Mouse (Mus musculus) G1E (cell line): ENCODE data around the gene Gm13279. TPM values are rescaled to one million over a fixed set of nuclear protein-coding genes. Genes with fewer than 3 reads are reported as not detected.
"Not testable (repeated sequence)": the region's sequence is repeated elsewhere in the genome, so short reads cannot be mapped to it uniquely, and the experiment has no call there.

ENCODE experiments used
- ATAC-seq: 2 replicates; pipeline ENCODE4 v1.8.0; 2016; ENCODE audit warnings: mild to moderate bottlenecking; ENCODE audit not compliant: insufficient number of reproducible peaks, poor library complexity, low FRiP score, severe bottlenecking; ENCODE audit errors: extremely low read depth
- DNase-seq: peaks from one replicate; pipeline ENCODE4 v3.0.0; 2012; ENCODE audit warnings: low spot score
- H3K27me3 ChIP-seq: 2 replicates; pipeline ENCODE4 v1.6.1; 2012; ENCODE audit warnings: mild to moderate bottlenecking, low read length, inconsistent platforms; ENCODE audit not compliant: insufficient read depth
- H3K36me3 ChIP-seq: replicated peaks from 2 replicates; pipeline ENCODE3; 2012; ENCODE audit warnings: mild to moderate bottlenecking, inconsistent platforms
- H3K4me1 ChIP-seq: 2 replicates; pipeline ENCODE4 v1.6.1; 2012; ENCODE audit warnings: low read depth, low read length, inconsistent platforms, mixed read lengths; ENCODE audit not compliant: insufficient read depth
- H3K4me3 ChIP-seq: 2 replicates; pipeline ENCODE4 v1.5.1; 2012; ENCODE audit warnings: low read depth, mild to moderate bottlenecking, inconsistent platforms, low read length, moderate library complexity, mixed read lengths
- H3K9me3 ChIP-seq: replicated peaks from 2 replicates; pipeline ENCODE4 v1.6.1; 2012; ENCODE audit warnings: inconsistent platforms
- polyA plus RNA-seq: library from polyadenylated mRNA; stranded (reverse); fragments of >175 nt; gene quantifications from 2 replicates; pipeline ENCODE4 v1.2.3, GENCODE M21; 2012
- total RNA-seq, 2 experiments: library from RNA; stranded (forward) in 1 of 2; stranded (reverse) in 1 of 2; fragments of 200-1000 nt in 1 of 2; fragments of >200 nt in 1 of 2; fragmentation: Nextera tagmentation in 1 of 2; gene quantifications; 2 replicates each; pipeline ENCODE4 v1.2.3; 2014 to 2017

Gm13279 gene
- total and polyA plus RNA-seq, 3 experiments = not detected

DNA sequence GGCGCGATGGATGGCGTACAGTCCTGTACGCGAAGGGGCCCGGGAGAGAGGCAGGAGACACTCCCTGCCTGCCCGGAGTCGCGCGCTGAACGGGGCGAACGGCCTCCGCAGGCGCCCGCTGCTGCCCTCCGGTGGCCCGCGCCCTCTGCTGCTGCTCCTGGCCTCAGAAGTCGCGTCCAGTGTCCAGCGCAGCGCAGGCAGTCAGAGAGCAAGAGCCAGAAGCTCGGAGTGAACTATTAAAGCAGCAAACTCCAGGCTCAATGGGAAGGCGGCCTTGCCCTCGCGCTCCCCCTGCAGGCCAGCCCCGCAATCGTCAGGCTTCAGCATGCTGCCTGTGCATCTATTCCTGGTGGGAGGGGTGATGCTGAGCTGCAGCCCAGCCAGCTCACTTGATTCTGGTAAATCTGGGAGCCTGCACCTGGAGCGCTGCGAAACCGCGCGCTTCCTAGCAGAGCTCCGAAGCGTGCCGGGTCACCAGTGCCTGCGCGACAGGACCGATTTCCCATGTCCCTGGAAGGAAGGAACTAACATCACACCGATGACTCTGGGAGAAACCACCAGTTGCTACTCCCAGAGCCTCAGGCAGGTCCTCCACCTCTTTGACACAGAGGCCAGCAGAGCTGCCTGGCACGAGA lies 33.7 kb upstream of the Gm13279 start:
- H3K36me3 ChIP-seq, ATAC-seq, H3K4me1 ChIP-seq, H3K27me3 ChIP-seq, H3K9me3 ChIP-seq, DNase-seq, H3K4me3 ChIP-seq: not testable (repeated sequence)

DNA sequence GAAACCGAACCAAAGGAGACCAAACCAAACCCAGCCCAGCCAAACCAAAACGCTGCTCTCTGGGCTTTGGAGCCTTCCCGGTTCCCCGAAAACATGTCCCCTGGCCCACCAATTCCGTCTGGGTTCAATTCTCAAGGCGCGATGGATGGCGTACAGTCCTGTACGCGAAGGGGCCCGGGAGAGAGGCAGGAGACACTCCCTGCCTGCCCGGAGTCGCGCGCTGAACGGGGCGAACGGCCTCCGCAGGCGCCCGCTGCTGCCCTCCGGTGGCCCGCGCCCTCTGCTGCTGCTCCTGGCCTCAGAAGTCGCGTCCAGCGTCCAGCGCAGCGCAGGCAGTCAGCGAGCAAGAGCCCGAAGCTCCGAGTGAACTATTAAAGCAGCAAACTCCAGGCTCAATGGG lies 23.7 kb upstream of the Gm13279 start, which contains the start of gene Gm13290:
Gene Gm13290, plus strand, starts transcription at position 301 of the 400 bp plus-strand sequence.
- not testable (repeated sequence) for H3K27me3 ChIP-seq, H3K36me3 ChIP-seq, ATAC-seq, DNase-seq, H3K4me3 ChIP-seq, H3K9me3 ChIP-seq, H3K4me1 ChIP-seq

- H3K9me3 ChIP-seq, H3K36me3 ChIP-seq, ATAC-seq, H3K27me3 ChIP-seq, DNase-seq, H3K4me1 ChIP-seq, H3K4me3 ChIP-seq: not testable (repeated sequence)
Observed at GRCm38 (mm10) chr4:88776622-88777021, 20.6 kb upstream of the Gm13279 start, which contains the start of gene Gm13289. Gene Gm13289, plus strand, starts transcription at chr4:88776922.

- H3K4me1 ChIP-seq, H3K9me3 ChIP-seq, H3K4me3 ChIP-seq, ATAC-seq, H3K27me3 ChIP-seq, H3K36me3 ChIP-seq, DNase-seq: not testable (repeated sequence)
Observed at GRCm38 (mm10) chr4:88779550-88779949, 17.6 kb upstream of the Gm13279 start, which contains the start of gene Gm13272. Gene Gm13272, plus strand, starts transcription at chr4:88779850.

GRCm38 (mm10) chr4:88780320-88780719 lies 16.9 kb upstream of the Gm13279 start:
- H3K9me3 ChIP-seq, H3K36me3 ChIP-seq, DNase-seq, H3K4me1 ChIP-seq, H3K4me3 ChIP-seq, H3K27me3 ChIP-seq, ATAC-seq: not testable (repeated sequence)

DNA sequence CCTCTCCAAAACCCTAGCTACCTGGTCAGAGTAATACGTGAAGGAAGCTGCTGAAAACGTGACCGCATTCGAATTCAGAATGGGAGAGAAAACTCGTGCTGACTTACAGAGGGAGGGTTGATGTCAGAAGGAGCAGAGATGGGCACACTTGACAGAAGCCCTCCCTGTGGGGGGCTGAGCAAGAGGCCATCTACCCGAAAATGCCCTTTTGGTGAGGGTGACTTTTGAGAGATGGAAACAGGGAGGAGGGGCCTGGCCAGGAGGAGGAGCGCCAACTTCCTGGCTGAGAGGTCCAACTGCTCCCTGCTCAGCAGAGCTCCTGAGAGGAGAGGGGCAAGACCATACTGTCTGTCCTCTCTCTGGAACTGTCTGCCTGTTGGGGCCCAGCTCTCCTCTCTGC lies 15.4 kb upstream of the Gm13279 start, which contains the start of gene Ifnz:
Gene Ifnz, plus strand, starts transcription at position 301 of the 400 bp plus-strand sequence.
- not testable (repeated sequence) for H3K27me3 ChIP-seq, H3K9me3 ChIP-seq, H3K4me1 ChIP-seq, ATAC-seq, DNase-seq, H3K4me3 ChIP-seq, H3K36me3 ChIP-seq

DNA sequence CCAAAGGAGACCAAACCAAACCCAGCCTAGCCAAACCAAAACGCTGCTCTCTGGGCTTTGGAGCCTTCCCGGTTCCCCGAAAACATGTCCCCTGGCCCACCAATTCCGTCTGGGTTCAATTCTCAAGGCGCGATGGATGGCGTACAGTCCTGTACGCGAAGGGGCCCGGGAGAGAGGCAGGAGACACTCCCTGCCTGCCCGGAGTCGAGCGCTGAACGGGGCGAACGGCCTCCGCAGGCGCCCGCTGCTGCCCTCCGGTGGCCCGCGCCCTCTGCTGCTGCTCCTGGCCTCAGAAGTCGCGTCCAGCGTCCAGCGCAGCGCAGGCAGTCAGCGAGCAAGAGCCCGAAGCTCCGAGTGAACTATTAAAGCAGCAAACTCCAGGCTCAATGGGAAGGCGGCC lies 14.9 kb upstream of the Gm13279 start:
- H3K4me1 ChIP-seq, H3K36me3 ChIP-seq, DNase-seq, H3K4me3 ChIP-seq, H3K27me3 ChIP-seq, H3K9me3 ChIP-seq, ATAC-seq: not testable (repeated sequence)

DNA sequence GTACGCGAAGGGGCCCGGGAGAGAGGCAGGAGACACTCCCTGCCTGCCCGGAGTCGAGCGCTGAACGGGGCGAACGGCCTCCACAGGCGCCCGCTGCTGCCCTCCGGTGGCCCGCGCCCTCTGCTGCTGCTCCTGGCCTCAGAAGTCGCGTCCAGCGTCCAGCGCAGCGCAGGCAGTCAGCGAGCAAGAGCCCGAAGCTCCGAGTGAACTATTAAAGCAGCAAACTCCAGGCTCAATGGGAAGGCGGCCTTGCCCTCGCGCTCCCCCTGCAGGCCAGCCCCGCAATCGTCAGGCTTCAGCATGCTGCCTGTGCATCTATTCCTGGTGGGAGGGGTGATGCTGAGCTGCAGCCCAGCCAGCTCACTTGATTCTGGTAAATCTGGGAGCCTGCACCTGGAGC lies 11.8 kb upstream of the Gm13279 start, which contains the start of gene Gm13276:
Gene Gm13276, plus strand, starts transcription at position 301 of the 400 bp plus-strand sequence.
- H3K9me3 ChIP-seq, H3K4me3 ChIP-seq, DNase-seq, ATAC-seq, H3K36me3 ChIP-seq, H3K27me3 ChIP-seq, H3K4me1 ChIP-seq: not testable (repeated sequence)

DNA sequence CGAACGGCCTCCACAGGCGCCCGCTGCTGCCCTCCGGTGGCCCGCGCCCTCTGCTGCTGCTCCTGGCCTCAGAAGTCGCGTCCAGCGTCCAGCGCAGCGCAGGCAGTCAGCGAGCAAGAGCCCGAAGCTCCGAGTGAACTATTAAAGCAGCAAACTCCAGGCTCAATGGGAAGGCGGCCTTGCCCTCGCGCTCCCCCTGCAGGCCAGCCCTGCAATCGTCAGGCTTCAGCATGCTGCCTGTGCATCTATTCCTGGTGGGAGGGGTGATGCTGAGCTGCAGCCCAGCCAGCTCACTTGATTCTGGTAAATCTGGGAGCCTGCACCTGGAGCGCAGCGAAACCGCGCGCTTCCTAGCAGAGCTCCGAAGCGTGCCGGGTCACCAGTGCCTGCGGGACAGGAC lies 8.8 kb upstream of the Gm13279 start, which contains the start of gene Gm13277:
Gene Gm13277, plus strand, starts transcription at position 231 of the 400 bp plus-strand sequence.
- not testable (repeated sequence) for DNase-seq, H3K9me3 ChIP-seq, H3K36me3 ChIP-seq, H3K4me1 ChIP-seq, ATAC-seq, H3K27me3 ChIP-seq, H3K4me3 ChIP-seq

GRCm38 (mm10) chr4:88791250-88791649 lies 5.9 kb upstream of the Gm13279 start, which contains the start of gene Gm13278:
Gene Gm13278, plus strand, starts transcription at chr4:88791550.
- not testable (repeated sequence) for DNase-seq, H3K4me3 ChIP-seq, H3K27me3 ChIP-seq, H3K9me3 ChIP-seq, H3K4me1 ChIP-seq, ATAC-seq, H3K36me3 ChIP-seq

- H3K27me3 ChIP-seq, H3K36me3 ChIP-seq, DNase-seq, ATAC-seq, H3K4me3 ChIP-seq, H3K4me1 ChIP-seq, H3K9me3 ChIP-seq: not testable (repeated sequence)
Observed at GRCm38 (mm10) chr4:88793936-88794675, 3.1 kb upstream of the Gm13279 start, which contains the start of gene Gm13275. Gene Gm13275, plus strand, starts transcription at chr4:88794487.
